Mouse (Mus musculus) limb, embryonic 12.5 days (tissue): ENCODE results near the gene Srrd. TPM values are rescaled to one million over a fixed set of nuclear protein-coding genes. Genes with fewer than 3 reads are reported as not detected.

Experiments
- ATAC-seq: fragments of 200-750 bp; cut with Nextera tagmentation; 2 replicates; pipeline ENCODE4 v1.8.0; 2017; ENCODE audit warnings: low read depth, moderate TSS enrichment; ENCODE audit not compliant: insufficient number of reproducible peaks, insufficient read depth, low FRiP score, low TSS enrichment
- H3K27ac ChIP-seq: fragments of 300-500 bp; sonication (generic); 2 replicates; pipeline ENCODE4 v1.5.1; 2016; ENCODE audit warnings: mild to moderate bottlenecking, moderate library complexity
- H3K27me3 ChIP-seq: fragments of 300-500 bp; sonication (generic); 2 replicates; pipeline ENCODE4 v1.6.1; 2016; ENCODE audit warnings: mild to moderate bottlenecking, moderate library complexity
- H3K36me3 ChIP-seq: fragments of 300-500 bp; sonication (generic); 2 replicates; pipeline ENCODE4 v1.6.1; 2016; ENCODE audit warnings: mild to moderate bottlenecking, moderate library complexity
- H3K4me1 ChIP-seq: fragments of 300-500 bp; sonication (generic); replicated peaks from 2 replicates; pipeline ENCODE4 v1.6.1; 2016
- H3K4me2 ChIP-seq: fragments of 300-500 bp; sonication (generic); 2 replicates; pipeline ENCODE4 v1.6.1; 2016; ENCODE audit warnings: mild to moderate bottlenecking, moderate library complexity
- H3K4me3 ChIP-seq: fragments of 300-500 bp; sonication (generic); replicated peaks from 2 replicates; pipeline ENCODE4 v1.5.1; 2016; ENCODE audit warnings: mild to moderate bottlenecking
- H3K9ac ChIP-seq: fragments of 300-500 bp; sonication (generic); replicated peaks from 2 replicates; pipeline ENCODE4 v1.6.1; 2016; ENCODE audit warnings: mild to moderate bottlenecking, moderate library complexity
- H3K9me3 ChIP-seq: fragments of 300-500 bp; sonication (generic); 2 replicates; pipeline ENCODE4 v1.6.1; 2016; ENCODE audit warnings: mild to moderate bottlenecking, moderate library complexity
- WGBS: fragments of 180-500 bp; shearing (Covaris S2); methylation state at CpG from one replicate; pipeline ENCODE4 v1.1.7; 2016; 5-methylcytosine and 5-hydroxymethylcytosine counted together
- polyA plus RNA-seq: library from polyadenylated mRNA; unstranded; fragments of >200 nt; fragmentation: Nextera tagmentation; extraction: Ambion mirVana; gene quantifications from 2 replicates; pipeline ENCODE4 v1.2.1, GENCODE M21; 2016

Srrd gene
- polyA plus RNA-seq, 1 experiment from 2014 or later, result 54.9 TPM

GRCm38 (mm10) chr5:112377380-112377779 is 34.5 kb upstream of the Srrd start:
- Histone ChIP-seq H3K36me3 (peaks cover 75% of the 10 kb centered on the region), H3K4me1 (no peaks in the 10 kb centered on the region), H3K27ac (no peak overlapping the region), H3K27me3 (no peaks in the 10 kb centered on the region), H3K4me2 (no peak overlapping the region), H3K4me3 (no peak overlapping the region), H3K9ac (no peak overlapping the region), H3K9me3 (no peaks in the 10 kb centered on the region)
- 90% methylated on average over 1 of the region's 1 CpGs for WGBS
- no peak for ATAC-seq

GRCm38 (mm10) chr5:112376111-112376510 is 33.3 kb upstream of the Srrd start:
- 89% methylated on average over 4 of the region's 4 CpGs for WGBS
- peaks cover 88% of the 10 kb centered on the region for H3K36me3 ChIP-seq
- no peak for ATAC-seq

GRCm38 (mm10) chr5:112371933-112372332 is 29.1 kb upstream of the Srrd start:
- H3K27ac ChIP-seq, result no peak overlapping the region
- H3K27me3 ChIP-seq, result no peaks in the 10 kb centered on the region
- H3K9ac ChIP-seq, result no peak overlapping the region
- ATAC-seq, result no peak
- H3K36me3 ChIP-seq, result peaks cover 97% of the 10 kb centered on the region
- no peak overlapping the region for H3K4me3 ChIP-seq
- 70% methylated on average over 7 of the region's 7 CpGs for WGBS
- no peak overlapping the region for H3K4me2 ChIP-seq
- H3K9me3 ChIP-seq, result no peaks in the 10 kb centered on the region
- no peaks in the 10 kb centered on the region for H3K4me1 ChIP-seq

More at GRCm38 (mm10) chr5:112376111-112376510, 33.3 kb upstream of the Srrd start:
- Histone ChIP-seq H3K9ac (no peak overlapping the region; the same call in 1 of the 2 replicates), H3K4me2 (no peak overlapping the region), H3K4me3 (no peak overlapping the region), H3K9me3 (no peaks in the 10 kb centered on the region), H3K4me1 (no peaks in the 10 kb centered on the region), H3K27me3 (no peaks in the 10 kb centered on the region), H3K27ac (no peak overlapping the region)

GRCm38 (mm10) chr5:112370236-112370813 is 27.5 kb upstream of the Srrd start:
- Histone ChIP-seq H3K9me3 (no peaks in the 10 kb centered on the region), H3K4me2 (no peak overlapping the region), H3K4me3 (no peak overlapping the region), H3K27ac (no peak overlapping the region), H3K9ac (no peak overlapping the region), H3K36me3 (peaks cover 96% of the 10 kb centered on the region), H3K4me1 (no peaks in the 10 kb centered on the region), H3K27me3 (no peaks in the 10 kb centered on the region)
- 92% methylated on average over 12 of the region's 12 CpGs for WGBS
- ATAC-seq, result no peak

- ATAC-seq, result no peak
- Histone ChIP-seq H3K27me3 (no peaks in the 10 kb centered on the region), H3K27ac (no peak overlapping the region), H3K4me1 (peaks cover 9% of the 10 kb centered on the region), H3K4me3 (no peak overlapping the region), H3K9ac (no peak overlapping the region), H3K36me3 (peaks cover 96% of the 10 kb centered on the region), H3K9me3 (no peaks in the 10 kb centered on the region), H3K4me2 (no peak overlapping the region)
- WGBS, result 93% methylated on average over 13 of the region's 13 CpGs
These were observed 26.5 kb upstream of the Srrd start for GRCm38 (mm10) chr5:112369326-112369725.

GRCm38 (mm10) chr5:112368666-112369065 is 25.8 kb upstream of the Srrd start:
- Histone ChIP-seq H3K27me3 (no peaks in the 10 kb centered on the region), H3K4me1 (peaks cover 16% of the 10 kb centered on the region), H3K36me3 (peaks cover 96% of the 10 kb centered on the region), H3K9ac (no peak overlapping the region), H3K27ac (no peak overlapping the region), H3K9me3 (no peaks in the 10 kb centered on the region), H3K4me3 (no peak overlapping the region), H3K4me2 (no peak overlapping the region)
- WGBS, result 94% methylated on average over 10 of the region's 10 CpGs
- no peak for ATAC-seq

- Histone ChIP-seq H3K4me3 (no peak overlapping the region), H3K27ac (no peak overlapping the region), H3K36me3 (peaks cover 96% of the 10 kb centered on the region), H3K9ac (no peak overlapping the region), H3K4me1 (peaks cover 18% of the 10 kb centered on the region), H3K9me3 (no peaks in the 10 kb centered on the region), H3K27me3 (no peaks in the 10 kb centered on the region), H3K4me2 (no peak overlapping the region)
- no peak for ATAC-seq
- WGBS, result 89% methylated on average over 12 of the region's 12 CpGs
These were observed 25.1 kb upstream of the Srrd start for GRCm38 (mm10) chr5:112367929-112368328.

GRCm38 (mm10) chr5:112367338-112367737 is 24.5 kb upstream of the Srrd start:
- Histone ChIP-seq H3K4me1 (peaks cover 18% of the 10 kb centered on the region), H3K27me3 (no peaks in the 10 kb centered on the region), H3K4me2 (no peak overlapping the region), H3K36me3 (peaks cover 96% of the 10 kb centered on the region), H3K9me3 (no peaks in the 10 kb centered on the region), H3K4me3 (no peak overlapping the region), H3K27ac (no peak overlapping the region), H3K9ac (no peak overlapping the region)
- ATAC-seq, result no peak
- 86% methylated on average over 4 of the region's 4 CpGs for WGBS

- no peak overlapping the region for H3K27ac ChIP-seq
- H3K9ac ChIP-seq, result no peak overlapping the region
- peaks cover 96% of the 10 kb centered on the region for H3K36me3 ChIP-seq
- no peak for ATAC-seq
- H3K4me3 ChIP-seq, result no peak overlapping the region
- no peaks in the 10 kb centered on the region for H3K27me3 ChIP-seq
- no peak overlapping the region for H3K4me2 ChIP-seq
- peaks cover 18% of the 10 kb centered on the region for H3K4me1 ChIP-seq
- WGBS, result 92% methylated on average over 6 of the region's 6 CpGs
- no peaks in the 10 kb centered on the region for H3K9me3 ChIP-seq
These were observed 24.0 kb upstream of the Srrd start for GRCm38 (mm10) chr5:112366879-112367278.

- Histone ChIP-seq H3K4me3 (no peak overlapping the region), H3K27ac (peak overlapping the region; percentile 83), H3K36me3 (peaks cover 73% of the 10 kb centered on the region), H3K27me3 (no peaks in the 10 kb centered on the region), H3K9me3 (no peaks in the 10 kb centered on the region), H3K4me1 (peaks cover 25% of the 10 kb centered on the region), H3K4me2 (peak overlapping the region; percentile 2; the same call in 1 of the 2 replicates), H3K9ac (peak overlapping the region; percentile 35; the same call in 1 of the 2 replicates)
- peak; percentile 77; the same call in 1 of the 2 replicates for ATAC-seq
- 26% methylated on average over 10 of the region's 10 CpGs for WGBS
These were observed 21.5 kb upstream of the Srrd start for GRCm38 (mm10) chr5:112364184-112364797.

- Histone ChIP-seq H3K4me2 (no peak overlapping the region), H3K27ac (peak overlapping the region; percentile 53; the same call in 1 of the 2 replicates), H3K9me3 (no peaks in the 10 kb centered on the region), H3K4me1 (peaks cover 23% of the 10 kb centered on the region), H3K9ac (no peak overlapping the region), H3K4me3 (no peak overlapping the region), H3K27me3 (no peaks in the 10 kb centered on the region), H3K36me3 (peaks cover 74% of the 10 kb centered on the region)
- 79% methylated on average over 3 of the region's 3 CpGs for WGBS
- ATAC-seq, result no peak
These were observed 17.2 kb upstream of the Srrd start for GRCm38 (mm10) chr5:112360077-112360476.

GRCm38 (mm10) chr5:112359520-112359919 is 16.7 kb upstream of the Srrd start:
- H3K4me1 ChIP-seq, result peaks cover 17% of the 10 kb centered on the region
- H3K9ac ChIP-seq, result no peak overlapping the region
- no peak overlapping the region for H3K4me2 ChIP-seq
- no peak overlapping the region for H3K27ac ChIP-seq
- no peak overlapping the region for H3K4me3 ChIP-seq
- H3K9me3 ChIP-seq, result no peaks in the 10 kb centered on the region
- peaks cover 74% of the 10 kb centered on the region for H3K36me3 ChIP-seq
- WGBS, result 82% methylated on average over 4 of the region's 4 CpGs
- ATAC-seq, result no peak
- H3K27me3 ChIP-seq, result no peaks in the 10 kb centered on the region
